ENCODE assay signal across 1 mouse cellular context in genomic region chr1:52144907-52145306, GRCm38 (mm10).
TF ChIP-seq lines count a peak whose summit lies in the region.

No protein-coding gene starts in this region.

TF ChIP-seq in CH12.LX, 34 proteins besides CTCF, POLR2A, EP300 and RAD21 (continued from another document):
- peak; percentile 62 for TF ChIP-seq ELF1 (IDR thresholded peaks at IDR 0.05; ENCODE audit: low read depth, low read length)
- TF ChIP-seq MAZ (IDR thresholded peaks at IDR 0.05; ENCODE audit: low read depth, low read length), result peak; percentile 77
- TF ChIP-seq MAX (IDR thresholded peaks at IDR 0.05; ENCODE audit: low read length), result peak; percentile 76
- no peak for TF ChIP-seq E2F4 (IDR thresholded peaks at IDR 0.05; ENCODE audit: insufficient replicate concordance, low read depth, low read length)
- no peak for TF ChIP-seq USF1 (IDR thresholded peaks at IDR 0.05; ENCODE audit: low read depth, low read length)
- peak; percentile 80 for TF ChIP-seq JUN (IDR thresholded peaks at IDR 0.05; ENCODE audit: insufficient read depth, low read depth, low read length)
- TF ChIP-seq POLR2AphosphoS2 (IDR thresholded peaks at IDR 0.05; ENCODE audit: low read depth, low read length), result no peak
- peak; percentile 93 for TF ChIP-seq ETS1 (conservative IDR thresholded peaks at IDR 0.05; ENCODE audit: low read depth, low read length)
- TF ChIP-seq MYC (IDR thresholded peaks at IDR 0.05; ENCODE audit: low read depth, low read length), result peak; percentile 77
- peak; percentile 90 for TF ChIP-seq TCF12 (IDR thresholded peaks at IDR 0.05; ENCODE audit: low read depth, low read length)
- 0 out of 2 replicates have a peak, but pooled peaks have one; percentile 22 for TF ChIP-seq TBP (conservative IDR thresholded peaks at IDR 0.05; ENCODE audit: low read depth, low read length)
- peak; percentile 91 for TF ChIP-seq BHLHE40 (IDR thresholded peaks at IDR 0.05; ENCODE audit: low read depth, low read length)
- peak; percentile 90 for TF ChIP-seq SIN3A (IDR thresholded peaks at IDR 0.05; ENCODE audit: low read length)
- TF ChIP-seq ZNF384 (IDR thresholded peaks at IDR 0.05; ENCODE audit: low read depth, low read length), result 0 out of 2 replicates have a peak, but pooled peaks have one; percentile 43
- TF ChIP-seq UBTF (IDR thresholded peaks at IDR 0.05; ENCODE audit: low read depth, low read length), result no peak
- peak; percentile 88 for TF ChIP-seq CHD2 (IDR thresholded peaks at IDR 0.05; ENCODE audit: low read length)
- TF ChIP-seq CHD1 (IDR thresholded peaks at IDR 0.05; ENCODE audit: low read depth, low read length), result peak; percentile 87; the same call in 1 of the 2 replicates
- peak; percentile 75 for TF ChIP-seq ZMIZ1 (IDR thresholded peaks at IDR 0.05; ENCODE audit: low read depth, low read length)
- peak; percentile 94 for TF ChIP-seq JUND (conservative IDR thresholded peaks at IDR 0.05; ENCODE audit: low read depth, low read length)
- TF ChIP-seq NRF1 (IDR thresholded peaks at IDR 0.05; ENCODE audit: low read depth, low read length), result 0 out of 2 replicates have a peak, but pooled peaks have one; percentile 5
- 0 out of 2 replicates have a peak, but pooled peaks have one; percentile 40 for TF ChIP-seq KAT2A (IDR thresholded peaks at IDR 0.05; ENCODE audit: insufficient replicate concordance, low read length)
- no peak for TF ChIP-seq GABPA (IDR thresholded peaks at IDR 0.05; ENCODE audit: insufficient replicate concordance, low read depth, low read length)
- TF ChIP-seq MAFK (IDR thresholded peaks at IDR 0.05; ENCODE audit: insufficient replicate concordance, low read length), result peak; percentile 57; the same call in 1 of the 2 replicates
- TF ChIP-seq RCOR1 (conservative IDR thresholded peaks at IDR 0.05; ENCODE audit: low read depth, low read length), result peak; percentile 95
- no peak for TF ChIP-seq PAX5 (IDR thresholded peaks at IDR 0.05; ENCODE audit: low read length)
